Comparison of ENCODE assay signal across 22 mouse cellular contexts in genomic region chr5:132270896-132271295, GRCm38 (mm10).
DNase-seq lines count a peak whose midpoint lies in the region; ATAC-seq and TF ChIP-seq lines count a peak whose summit lies in the region.
"Had no signal": no experiment of that assay in that cellular context is flagged by ENCODE, and none has a peak within 500 bp of the region (broad histone marks: within the 10 kb centered on the region; RNA-seq: fewer than 3 reads in every experiment).

No protein-coding gene starts in this region.

- no peaks in the 10 kb centered on the region for H3K36me3 ChIP-seq in forebrain, embryonic 14.5 days (ENCODE audit: control insufficient read depth, insufficient read depth, low read length)
- H3K36me3 ChIP-seq in forebrain, embryonic 15.5 days = no peaks in the 10 kb centered on the region
- H3K36me3 ChIP-seq in thymus, adult 2 months (ENCODE audit: control insufficient read depth, insufficient read depth, low read length) = no peaks in the 10 kb centered on the region
- H3K36me3 ChIP-seq: G1E had no signal

- no peak overlapping the region for H3K27ac ChIP-seq in forebrain, embryonic 14.5 days (ENCODE audit: low read depth, low read length)
- no peak overlapping the region for H3K27ac ChIP-seq in forebrain, embryonic 15.5 days (replicated peaks)
- no peak overlapping the region for H3K27ac ChIP-seq in thymus, adult 2 months (ENCODE audit: control insufficient read depth, insufficient read depth, low read length)

- H3K4me1 ChIP-seq in forebrain, embryonic 14.5 days (ENCODE audit: control insufficient read depth, insufficient read depth, low read length) = peaks cover 42% of the 10 kb centered on the region
- H3K4me1 ChIP-seq in forebrain, embryonic 15.5 days = peaks cover 67% of the 10 kb centered on the region
- H3K4me1 ChIP-seq in thymus, adult 2 months (replicated peaks; ENCODE audit: control insufficient read depth, insufficient read depth, low read length) = no peaks in the 10 kb centered on the region; the same call in 1 of the 2 replicates

- TF ChIP-seq POLR2A in brain, embryonic 14.5 days (IDR thresholded peaks at IDR 0.05; ENCODE audit: borderline replicate concordance, extremely low read depth, insufficient read depth, insufficient read length, poor library complexity, severe bottlenecking) = no peak
- TF ChIP-seq POLR2A in thymus, adult 2 months (IDR thresholded peaks at IDR 0.05; ENCODE audit: control insufficient read depth, extremely low read depth, insufficient read depth, low read length, poor library complexity) = no peak

- no peak for ATAC-seq in forebrain, embryonic 14.5 days
- no peak for ATAC-seq in forebrain, embryonic 15.5 days (replicated peaks)
- ATAC-seq: activated CD4-positive, CD25-positive, alpha-beta regulatory T cell, adult 4 months; CD4-positive, CD25-positive, alpha-beta regulatory T cell, adult 4 months; Patski had no signal

- no peak overlapping the region for H3K4me3 ChIP-seq in forebrain, embryonic 14.5 days (ENCODE audit: low read depth, low read length)
- H3K4me3 ChIP-seq in forebrain, embryonic 15.5 days = no peak overlapping the region
- H3K4me3 ChIP-seq in thymus, adult 2 months (ENCODE audit: control insufficient read depth, insufficient read depth, low read length) = no peak overlapping the region

- TF ChIP-seq CTCF in brain, embryonic 14.5 days (IDR thresholded peaks at IDR 0.05; ENCODE audit: borderline replicate concordance, extremely low read depth, insufficient read depth, insufficient read length) = no peak
- no peak for TF ChIP-seq CTCF in thymus, adult 2 months (IDR thresholded peaks at IDR 0.05; ENCODE audit: borderline replicate concordance, control insufficient read depth, extremely low read depth, insufficient read depth, low read length, poor library complexity)

- H3K27me3 ChIP-seq in forebrain, embryonic 14.5 days (replicated peaks; ENCODE audit: control insufficient read depth, insufficient read depth, low read length) = no peaks in the 10 kb centered on the region
- H3K27me3 ChIP-seq in forebrain, embryonic 15.5 days = no peaks in the 10 kb centered on the region
- H3K27me3 ChIP-seq in thymus, adult 2 months (ENCODE audit: control insufficient read depth, insufficient read depth, low read length) = no peaks in the 10 kb centered on the region
- H3K27me3 ChIP-seq: CH12.LX, Patski had no signal

- no peak overlapping the region for H3K9ac ChIP-seq in forebrain, embryonic 14.5 days (ENCODE audit: low read length)
- no peak overlapping the region for H3K9ac ChIP-seq in forebrain, embryonic 15.5 days (replicated peaks)

- no peaks in the 10 kb centered on the region for H3K9me3 ChIP-seq in forebrain, embryonic 14.5 days (replicated peaks; ENCODE audit: control insufficient read depth, low read length)
- H3K9me3 ChIP-seq in forebrain, embryonic 15.5 days = no peaks in the 10 kb centered on the region

- DNase-seq in forebrain, embryonic 14.5 days (ENCODE audit: low spot score) = peak; percentile 51
- DNase-seq in retina, postnatal 1 day = peak; percentile 64
- DNase-seq in retina, embryonic 14.5 days (ENCODE audit: low spot score) = no peak
- peak; percentile 73 for DNase-seq in brain, embryonic 14.5 days (ENCODE audit: low read depth)
- DNase-seq in thymus, adult 2 months = no peak
- DNase-seq: adrenal gland, adult 2 months; adrenal gland, adult 8-10 months; adrenal gland, postnatal 10 days; adrenal gland, postnatal 14 days; adrenal gland, postnatal 25 days; adrenal gland, postnatal 36 days; B cell, adult 2 months; cerebellum, adult 11 months; cerebellum, adult 11-12 months; cerebellum, adult 18-20 months; cerebellum, adult 2 months had no signal

- H3K4me2 ChIP-seq in forebrain, embryonic 14.5 days (ENCODE audit: low read length) = no peak overlapping the region
- no peak overlapping the region for H3K4me2 ChIP-seq in forebrain, embryonic 15.5 days (replicated peaks)

- 38% methylated on average over 1 of the region's 1 CpGs for WGBS in forebrain, embryonic 14.5 days
- 31% methylated on average over 1 of the region's 1 CpGs for WGBS in forebrain, embryonic 15.5 days
- WGBS in thymus, adult 2 months = 76% methylated on average over 1 of the region's 1 CpGs

Comparison
In these comparisons a context has a peak if more than half of its experiments do, and no peak if none do; other contexts are left out.
1. DNase-seq: peak in forebrain, embryonic 14.5 days (single experiment), retina, postnatal 1 day (single experiment) and brain, embryonic 14.5 days (single experiment); none in retina, embryonic 14.5 days (single experiment) and thymus, adult 2 months (single experiment).